Mouse (Mus musculus): ENCODE measurements around the gene Gm45233.

The Gm45233 gene

GRCm38 (mm10) chr7:43448246-43448645 lies 4.3 kb downstream of the Gm45233 start:
- DNase-seq (ENCODE audit: low spot score in 2 of 2) = no peak

DNA sequence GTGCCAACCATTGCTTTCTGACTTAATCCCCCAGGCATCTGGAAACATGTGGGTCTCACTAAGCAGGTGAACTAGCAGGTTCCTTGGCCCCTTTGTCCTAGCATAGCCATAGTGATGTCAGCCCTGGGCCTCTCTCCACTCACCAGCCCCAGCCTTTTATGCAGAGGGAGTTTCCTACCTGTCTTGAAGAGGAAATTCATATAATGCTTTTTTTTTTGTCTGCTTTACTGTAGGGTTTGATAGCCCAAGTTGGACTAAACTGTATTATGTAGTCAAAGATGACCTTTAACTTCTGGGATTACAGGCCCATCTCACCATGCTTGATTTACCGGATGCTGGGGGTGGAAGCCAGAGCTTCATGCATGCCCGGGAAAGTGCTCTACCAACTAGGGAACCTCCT lies 5.9 kb downstream of the Gm45233 start:
- no peak for DNase-seq (ENCODE audit: low spot score in 2 of 2)

- no peak for DNase-seq (ENCODE audit: low spot score in 2 of 2)
These were observed 7.8 kb downstream of the Gm45233 start for GRCm38 (mm10) chr7:43451726-43452125.

- peak; percentile 60 to 78 for DNase-seq (ENCODE audit: low spot score in 2 of 2)
These were observed 8.7 kb downstream of the Gm45233 start for GRCm38 (mm10) chr7:43452609-43453008.

DNA sequence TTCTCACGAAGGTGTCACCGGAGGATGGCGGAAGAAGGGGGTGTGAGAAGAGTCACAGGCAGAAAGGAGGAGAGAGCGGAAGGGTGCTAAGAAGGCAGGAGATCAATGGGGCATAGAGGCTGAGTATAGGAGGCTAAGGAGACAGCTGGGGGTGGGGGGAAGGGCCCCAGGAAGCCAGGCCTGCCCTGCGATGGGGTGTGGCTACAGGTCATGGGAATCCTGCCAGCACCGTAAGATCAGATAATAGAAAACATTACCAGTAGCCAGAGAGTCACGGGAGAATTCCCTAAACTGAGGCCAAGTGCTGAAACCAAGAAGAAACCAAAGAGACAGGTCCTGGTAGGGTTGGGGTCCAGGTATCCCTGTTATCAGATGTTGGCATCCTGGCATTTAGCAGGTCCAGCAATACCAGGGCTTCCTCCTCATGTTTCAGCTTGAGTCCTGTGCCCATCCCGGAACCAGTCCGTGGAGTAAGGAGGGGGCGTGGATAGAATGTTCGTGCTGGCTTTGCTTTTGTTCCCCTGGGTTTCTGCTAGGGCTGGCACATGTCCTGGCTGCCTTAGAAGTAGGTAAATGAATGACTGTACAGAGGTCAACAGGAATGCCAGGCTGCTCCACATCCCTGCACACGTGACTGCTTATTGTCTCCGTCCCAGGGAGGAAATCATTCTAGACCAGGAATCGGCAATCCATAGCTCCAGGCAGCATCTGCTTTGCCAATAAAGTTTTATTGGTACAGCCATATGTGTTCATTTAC lies 9.8 kb downstream of the Gm45233 start:
- no peak for DNase-seq (ENCODE audit: low spot score in 2 of 2)

DNA sequence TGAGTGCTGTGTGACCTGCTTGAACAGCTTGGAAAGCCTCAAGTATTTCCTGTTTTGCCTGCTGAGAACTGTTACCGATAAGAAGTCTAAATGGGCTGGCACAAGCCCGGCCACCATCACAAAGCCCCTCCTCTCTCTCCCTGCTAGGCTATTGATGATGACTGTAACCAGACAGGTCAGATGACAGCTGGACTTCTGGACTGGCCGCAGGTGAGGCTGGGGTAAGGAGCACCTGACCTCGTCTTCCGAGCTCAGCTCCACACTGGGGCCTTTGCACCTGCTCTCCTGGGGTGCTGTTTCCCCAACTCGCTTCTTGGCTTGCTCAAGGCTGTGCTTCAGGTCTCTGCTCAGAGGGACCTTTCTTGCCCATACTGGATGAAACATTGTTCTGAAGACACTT lies 10.4 kb downstream of the Gm45233 start:
- no peak for DNase-seq (ENCODE audit: low spot score in 2 of 2)

DNA sequence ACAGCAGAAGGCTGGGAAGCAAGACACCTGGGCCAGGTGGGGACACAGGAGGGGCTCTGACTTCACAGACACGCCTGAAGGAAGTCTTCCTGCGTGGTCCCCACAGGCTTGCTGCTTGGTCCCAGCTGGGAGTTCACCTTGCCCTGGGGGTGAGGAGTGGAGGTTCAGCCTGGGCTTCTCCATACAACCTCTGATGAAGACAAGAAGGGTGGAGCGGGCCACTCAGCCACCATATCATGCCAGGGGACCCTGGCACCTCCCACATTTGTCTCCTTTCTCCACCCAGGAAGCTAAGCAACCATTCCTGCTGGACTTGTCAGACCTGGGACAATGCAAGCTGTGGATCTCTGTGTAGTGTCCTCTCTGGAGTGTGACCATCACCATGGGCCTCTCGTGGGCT lies 18.9 kb downstream of the Gm45233 start, which contains the start of gene Vsig10l:
Gene Vsig10l, plus strand, starts transcription at position 301 of the 400 bp plus-strand sequence.
- no peak for DNase-seq (ENCODE audit: low spot score in 2 of 2)

- DNase-seq (ENCODE audit: low spot score in 2 of 2) = no peak
These were observed 20.0 kb downstream of the Gm45233 start for GRCm38 (mm10) chr7:43463976-43464375.

GRCm38 (mm10) chr7:43464864-43465343 lies 21.0 kb downstream of the Gm45233 start:
- DNase-seq (ENCODE audit: low spot score in 2 of 2) = no peak

- peak; percentile 89 to 92 for DNase-seq (ENCODE audit: low spot score in 2 of 2)
These were observed 21.6 kb downstream of the Gm45233 start for GRCm38 (mm10) chr7:43465344-43466098.

GRCm38 (mm10) chr7:43466099-43466694 lies 22.3 kb downstream of the Gm45233 start:
- peak; percentile 79 to 91 for DNase-seq (ENCODE audit: low spot score in 2 of 2)

DNA sequence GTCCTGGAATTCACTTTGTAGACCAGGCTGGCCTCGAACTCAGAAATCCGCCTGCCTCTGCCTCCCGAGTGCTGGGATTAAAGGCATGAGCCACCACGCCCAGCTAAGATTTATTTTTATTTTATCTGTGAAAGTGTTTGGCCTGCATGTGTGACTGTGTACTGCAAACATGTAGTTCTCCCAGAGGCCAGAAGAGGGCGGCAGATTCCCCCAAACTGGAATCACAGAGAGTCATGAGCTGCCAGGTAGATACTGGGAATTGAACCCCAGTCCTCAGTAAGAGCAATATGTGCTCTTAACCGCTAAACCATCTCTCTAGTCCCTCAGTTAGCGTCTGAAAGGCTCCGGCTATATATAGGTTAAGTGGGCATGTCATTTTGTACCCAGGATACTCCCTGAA lies 26.4 kb downstream of the Gm45233 start:
- DNase-seq (ENCODE audit: low spot score in 2 of 2) = peak; percentile 32 to 76

GRCm38 (mm10) chr7:43475706-43476105 lies 31.8 kb downstream of the Gm45233 start:
- DNase-seq (ENCODE audit: low spot score in 2 of 2) = no peak

GRCm38 (mm10) chr7:43476376-43476775 lies 32.4 kb downstream of the Gm45233 start:
- no peak for DNase-seq (ENCODE audit: low spot score in 2 of 2)

DNA sequence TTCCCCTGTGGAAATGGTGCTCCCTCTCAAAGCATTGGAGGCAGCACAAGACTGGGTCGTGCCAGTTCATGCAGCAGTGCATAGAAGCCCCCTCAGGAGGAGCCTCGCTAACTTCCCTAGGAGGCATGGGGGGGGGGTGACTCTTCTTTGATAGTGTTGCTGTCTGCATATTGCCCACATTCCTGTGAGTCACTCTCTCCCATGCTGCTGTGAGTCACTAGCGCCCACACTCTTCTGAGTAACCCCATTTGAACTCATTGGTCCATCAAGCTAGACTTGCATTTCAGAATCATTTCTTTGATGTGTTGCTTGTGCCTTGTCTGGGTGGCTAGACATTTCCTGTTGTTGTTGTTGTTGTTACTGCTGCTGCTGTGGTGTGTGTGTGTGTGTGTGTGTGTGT lies 37.3 kb downstream of the Gm45233 start:
- no peak for DNase-seq (ENCODE audit: low spot score in 2 of 2)

DNA sequence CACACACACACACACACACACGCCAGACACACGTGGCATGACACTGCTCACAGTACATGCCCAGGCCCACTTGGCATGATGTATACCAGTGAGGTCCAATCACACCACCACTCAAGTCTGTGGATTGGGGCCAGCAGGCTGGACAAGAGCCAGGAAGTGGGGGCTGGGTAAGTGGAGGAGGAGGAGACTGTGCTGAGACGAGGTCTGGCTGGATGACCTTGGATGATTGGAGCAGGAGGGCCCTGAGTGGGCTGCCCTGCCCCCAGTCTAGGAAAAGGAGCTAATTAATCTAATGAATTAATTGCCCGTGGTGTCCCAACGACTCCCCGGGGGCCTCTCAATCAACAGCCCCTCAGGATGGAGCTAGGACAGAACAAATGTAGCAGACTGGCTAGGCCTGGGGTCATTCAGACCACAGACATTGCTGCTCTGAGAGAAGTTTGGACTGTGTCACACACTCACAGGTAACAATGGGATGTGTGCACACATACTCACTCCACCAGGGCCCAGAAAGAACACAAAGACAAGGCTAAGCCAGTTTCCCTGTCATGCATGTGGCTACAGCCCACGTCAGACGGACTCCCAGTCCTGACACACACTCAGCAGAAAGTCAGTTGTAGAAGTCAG lies 38.3 kb downstream of the Gm45233 start:
- no peak for DNase-seq (ENCODE audit: low spot score in 2 of 2)

DNA sequence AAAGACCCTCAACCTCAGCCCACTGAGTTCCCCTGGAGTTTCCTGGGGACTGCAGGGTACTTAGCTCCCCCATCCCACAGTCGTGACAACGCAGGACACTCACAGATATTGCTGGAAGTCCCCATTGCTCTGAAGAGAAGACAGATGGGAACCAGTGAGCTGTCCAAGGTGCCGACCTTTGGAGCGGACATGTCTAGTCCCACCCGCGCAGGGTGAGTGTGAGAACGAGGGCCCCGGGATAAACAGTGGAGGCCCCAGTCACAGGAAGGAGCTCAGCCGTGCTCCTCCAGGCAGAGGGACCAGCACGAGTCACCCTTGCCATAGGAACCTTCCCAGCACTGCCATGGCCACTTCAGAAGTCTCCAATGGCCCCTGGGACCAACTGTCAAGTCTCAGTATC lies 39.3 kb downstream of the Gm45233 start:
- DNase-seq (ENCODE audit: low spot score in 2 of 2) = no peak

- DNase-seq (ENCODE audit: low spot score in 2 of 2) = no peak
These were observed 44.7 kb downstream of the Gm45233 start for GRCm38 (mm10) chr7:43488646-43489045.

- DNase-seq (ENCODE audit: low spot score in 2 of 2) = no peak
These were observed 45.8 kb downstream of the Gm45233 start, which contains the start of gene Iglon5 for GRCm38 (mm10) chr7:43489631-43490125. Gene Iglon5, minus strand, starts transcription at chr7:43490075.

- no peak for DNase-seq (ENCODE audit: low spot score in 2 of 2)
These were observed 46.3 kb downstream of the Gm45233 start for GRCm38 (mm10) chr7:43490182-43490584.

GRCm38 (mm10) chr7:43490861-43491260 lies 46.9 kb downstream of the Gm45233 start:
- DNase-seq (ENCODE audit: low spot score in 2 of 2) = no peak

Data from spleen, postnatal 4 days (tissue).